Mouse (Mus musculus) E14TG2a.4 (cell line): ENCODE results near the gene Spc24.
"Not testable (repeated sequence)": the region's sequence is repeated elsewhere in the genome, so short reads cannot be mapped to it uniquely, and the experiment has no call there.

Experiments
- H3K27me3 ChIP-seq: 2 replicates; pipeline ENCODE4 v1.6.1; 2014; ENCODE audit warnings: low read length, control low read depth; ENCODE audit not compliant: insufficient read depth
- H3K36me3 ChIP-seq: 2 replicates; pipeline ENCODE4 v1.6.1; 2014; ENCODE audit warnings: low read length, control low read depth; ENCODE audit not compliant: insufficient read depth
- H3K4me1 ChIP-seq: replicated peaks from 2 replicates; pipeline ENCODE4 v1.6.1; 2014; ENCODE audit warnings: low read depth, low read length, control low read depth
- H3K4me3 ChIP-seq: replicated peaks from 2 replicates; pipeline ENCODE4 v1.5.1; 2014; ENCODE audit warnings: mild to moderate bottlenecking, low read length
- H3K9me3 ChIP-seq: 2 replicates; pipeline ENCODE4 v1.6.1; 2014; ENCODE audit warnings: low read length, control low read depth
- CTCF ChIP-seq: conservative IDR thresholded peaks from 2 replicates; pipeline ENCODE4 v1.5.1; 2014; ENCODE audit warnings: low read length
- NANOG ChIP-seq: IDR thresholded peaks from 2 replicates; pipeline ENCODE4 v1.6.1; 2014; ENCODE audit warnings: borderline replicate concordance, low read length, mixed read lengths
- POU5F1 ChIP-seq: IDR thresholded peaks from 2 replicates; pipeline ENCODE4 v1.6.1; 2014; ENCODE audit warnings: low read length, borderline replicate concordance

Gene Spc24

DNA sequence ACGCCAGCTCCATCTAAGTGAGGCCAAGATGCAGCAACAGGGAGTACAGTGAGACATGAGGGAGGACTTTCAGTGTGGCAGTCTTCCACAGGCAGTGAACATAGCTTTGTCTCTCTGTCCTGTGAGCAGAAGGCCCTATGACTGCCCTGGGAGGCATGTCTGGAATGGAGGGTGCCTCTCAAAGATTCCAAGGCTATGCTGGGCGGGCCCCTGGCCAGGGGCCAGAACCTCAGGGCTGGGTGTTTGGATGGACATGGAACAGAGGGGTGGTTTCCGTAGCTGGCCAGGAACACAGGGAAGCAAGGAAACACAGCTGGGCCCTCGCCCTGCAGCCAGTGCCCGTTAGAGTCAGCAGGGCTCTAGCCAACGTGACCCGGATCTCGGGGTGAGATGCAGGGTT, 31.8 kb upstream of the Spc24 start:
- Histone ChIP-seq H3K27me3 (no peaks in the 10 kb centered on the region), H3K4me1 (peaks cover 96% of the 10 kb centered on the region), H3K9me3 (no peaks in the 10 kb centered on the region), H3K4me3 (0 out of 2 replicates have a peak overlapping the region, but pooled peaks have one; percentile 29), H3K36me3 (peaks cover 95% of the 10 kb centered on the region)
- TF ChIP-seq POU5F1 (no peak), CTCF (no peak), NANOG (no peak)

DNA sequence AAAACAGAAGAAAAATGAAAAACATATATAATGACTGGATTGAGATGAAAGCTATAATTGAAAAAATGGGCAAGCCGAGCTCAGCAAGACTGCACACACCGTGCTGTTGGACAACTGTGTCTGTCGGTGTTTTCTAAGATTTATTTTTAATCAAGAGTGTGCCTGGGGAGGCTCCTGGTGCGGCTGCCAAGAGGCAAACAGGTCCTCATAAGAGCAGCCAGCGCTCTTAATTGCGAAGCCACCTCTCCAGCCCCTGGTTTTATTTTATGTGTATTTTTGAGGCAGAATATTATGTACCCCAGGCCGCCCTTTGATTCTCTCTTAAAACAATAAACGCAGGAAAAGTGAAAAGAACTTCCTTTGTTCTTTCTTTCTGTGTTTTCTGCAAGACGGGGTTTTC, 28.1 kb upstream of the Spc24 start:
- peaks cover 96% of the 10 kb centered on the region for H3K4me1 ChIP-seq
- peak overlapping the region; percentile 50 for H3K4me3 ChIP-seq
- TF ChIP-seq NANOG (no peak), POU5F1 (no peak), CTCF (no peak)
- peaks cover 94% of the 10 kb centered on the region for H3K36me3 ChIP-seq
- no peaks in the 10 kb centered on the region for H3K27me3 ChIP-seq
- no peaks in the 10 kb centered on the region for H3K9me3 ChIP-seq

DNA sequence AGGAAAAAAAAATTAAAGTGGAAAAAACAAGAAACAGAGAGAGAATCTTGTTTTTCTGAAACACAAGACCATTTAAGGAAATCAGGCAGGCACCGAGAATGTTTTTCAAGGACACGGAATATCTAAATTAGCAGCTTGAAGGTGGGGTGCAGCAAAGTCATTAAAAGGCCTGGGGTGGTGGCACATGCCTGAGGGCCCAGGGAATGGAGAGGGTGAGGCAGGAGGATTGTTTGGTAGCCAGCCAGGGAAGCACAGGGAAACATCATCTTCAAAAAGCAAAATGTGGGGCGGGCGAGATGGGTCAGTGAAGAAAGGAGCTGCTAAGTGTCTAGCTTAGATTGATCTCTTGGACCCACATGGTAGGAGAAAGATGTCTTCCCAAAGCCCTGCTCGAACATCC, 27.6 kb upstream of the Spc24 start:
- no peak for TF ChIP-seq POU5F1
- TF ChIP-seq NANOG, result no peak
- TF ChIP-seq CTCF, result no peak
- H3K4me3 ChIP-seq, result peak overlapping the region; percentile 50
- H3K4me1 ChIP-seq, result peaks cover 93% of the 10 kb centered on the region
- H3K36me3 ChIP-seq, result peaks cover 93% of the 10 kb centered on the region
- H3K9me3 ChIP-seq, result no peaks in the 10 kb centered on the region
- no peaks in the 10 kb centered on the region for H3K27me3 ChIP-seq

DNA sequence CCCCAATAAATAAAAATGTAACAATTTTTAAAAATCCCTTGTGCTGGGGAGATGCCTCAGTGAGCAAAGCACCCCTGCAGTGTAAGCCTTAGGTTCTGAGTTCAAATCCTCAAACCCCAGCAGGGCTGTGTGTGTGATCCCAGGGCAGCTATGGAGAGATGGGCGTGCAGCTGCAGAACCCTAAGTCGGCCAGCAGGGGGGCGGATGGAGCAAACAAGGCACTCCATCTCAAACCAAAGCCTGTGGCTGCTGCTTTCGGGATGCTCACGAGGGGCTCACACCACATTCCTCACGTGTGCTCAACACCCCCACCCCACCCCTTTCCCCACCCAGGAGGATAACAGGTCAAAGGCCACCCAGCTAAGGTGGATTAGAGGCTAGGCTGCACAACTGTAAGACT, 26.8 kb upstream of the Spc24 start:
- Histone ChIP-seq H3K36me3 (peaks cover 92% of the 10 kb centered on the region), H3K4me3 (peak overlapping the region; percentile 50), H3K4me1 (peaks cover 93% of the 10 kb centered on the region), H3K27me3 (no peaks in the 10 kb centered on the region), H3K9me3 (no peaks in the 10 kb centered on the region)
- TF ChIP-seq POU5F1 (no peak), CTCF (peak; percentile 79), NANOG (no peak)

DNA sequence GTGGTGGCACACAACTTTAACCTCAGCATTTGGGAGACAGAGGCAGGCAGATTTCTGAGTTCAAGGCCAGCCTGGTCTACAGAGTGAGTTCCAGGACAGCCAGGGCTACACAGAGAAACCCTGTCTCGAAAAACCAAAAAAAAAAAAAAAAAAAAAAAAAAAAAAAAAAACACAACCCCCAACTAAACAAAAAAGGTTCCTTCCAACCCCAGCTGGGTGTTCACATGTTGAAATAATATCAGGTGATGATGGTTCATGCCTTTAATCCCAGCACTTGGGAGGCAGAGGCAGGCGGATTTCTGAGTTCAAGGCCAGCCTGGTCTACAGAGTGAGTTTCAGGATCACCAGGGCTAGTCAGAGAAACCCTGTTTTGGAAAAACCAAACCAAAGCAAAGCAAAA, 26.2 kb upstream of the Spc24 start:
- H3K9me3 ChIP-seq, H3K4me3 ChIP-seq, H3K27me3 ChIP-seq: not testable (repeated sequence)
- Histone ChIP-seq H3K36me3 (peaks cover 92% of the 10 kb centered on the region), H3K4me1 (peaks cover 93% of the 10 kb centered on the region)

DNA sequence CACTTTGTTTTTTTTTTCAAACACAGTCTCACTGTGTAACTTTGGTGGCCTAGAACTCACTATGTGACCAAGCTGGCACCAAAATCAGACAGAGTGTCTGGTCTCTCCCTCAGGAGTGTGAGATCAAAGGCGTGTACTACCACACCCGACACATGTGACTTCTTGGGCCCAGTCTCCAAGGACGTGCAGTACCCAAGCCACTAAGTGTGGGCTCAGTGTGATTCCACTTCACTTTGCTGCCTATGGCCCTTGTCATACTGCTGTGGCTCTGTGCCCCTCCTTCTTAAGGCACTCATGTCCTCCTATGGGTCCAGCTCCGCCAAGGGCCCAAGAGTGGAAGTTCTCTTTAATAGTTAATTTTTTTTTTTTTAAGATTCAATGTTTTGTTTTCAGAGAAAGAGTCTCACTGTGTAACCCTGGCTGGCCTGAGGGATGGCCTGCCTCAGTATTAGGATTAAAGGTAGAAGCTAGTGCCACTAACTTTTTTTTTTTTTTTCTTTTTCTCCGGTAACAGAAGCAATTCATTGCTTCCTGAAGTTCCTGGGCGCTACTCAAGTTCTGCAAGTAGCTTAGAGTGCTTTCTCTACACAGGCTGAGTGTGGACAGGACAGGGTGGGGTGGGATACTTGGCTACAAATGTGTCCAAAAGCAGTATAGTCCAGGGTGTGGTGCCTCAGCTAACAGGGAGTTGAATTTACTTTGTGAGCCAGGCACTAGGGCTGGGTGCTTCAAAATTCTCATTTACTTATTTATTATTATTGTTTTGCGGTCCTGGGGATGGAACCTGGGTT, 24.6 kb upstream of the Spc24 start:
- TF ChIP-seq CTCF (no peak), POU5F1 (no peak), NANOG (no peak)
- Histone ChIP-seq H3K36me3 (peaks cover 92% of the 10 kb centered on the region), H3K9me3 (no peaks in the 10 kb centered on the region), H3K4me3 (peak overlapping the region; percentile 39; the same call in 1 of the 2 replicates), H3K27me3 (no peaks in the 10 kb centered on the region), H3K4me1 (peaks cover 90% of the 10 kb centered on the region)

DNA sequence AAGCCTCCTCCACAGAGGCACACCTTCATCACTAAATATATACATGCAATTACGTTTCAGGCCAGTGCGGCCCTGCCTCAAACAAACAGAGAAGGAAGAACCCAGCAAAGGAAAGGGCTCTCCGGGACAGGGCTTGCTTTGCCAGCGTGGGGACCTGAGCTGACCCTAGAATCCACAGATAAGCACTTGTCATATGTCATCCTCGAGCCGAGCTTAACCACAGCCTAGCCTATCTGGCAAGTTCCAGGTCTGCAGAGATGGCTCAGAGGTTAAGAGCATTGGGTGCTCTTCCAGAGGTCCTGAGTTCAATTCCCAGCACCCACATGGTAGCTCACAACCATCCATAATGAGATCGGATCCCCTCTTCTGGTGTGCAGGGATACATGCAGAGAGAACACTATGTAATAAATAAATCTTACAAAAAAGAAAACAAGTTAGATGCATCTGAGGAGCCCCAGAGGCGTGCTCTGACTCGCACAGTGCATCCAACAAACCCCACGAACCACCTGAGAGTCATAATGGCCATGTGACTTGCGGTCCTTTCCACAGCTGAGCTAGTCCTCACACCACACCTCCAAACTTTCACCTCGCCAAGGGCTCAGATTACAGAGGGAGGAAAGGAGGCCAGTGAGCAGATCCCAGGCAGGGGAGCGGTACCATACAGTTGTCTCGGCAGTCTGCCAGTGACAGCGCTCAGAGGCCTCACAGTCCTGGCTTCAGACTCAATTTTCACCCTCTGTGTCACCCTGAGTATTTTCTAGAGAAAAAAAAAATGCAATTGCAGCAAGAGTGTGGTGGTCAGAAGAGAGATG, 21.8 kb upstream of the Spc24 start:
- Histone ChIP-seq H3K4me1 (peaks cover 73% of the 10 kb centered on the region), H3K4me3 (no peak overlapping the region), H3K9me3 (no peaks in the 10 kb centered on the region), H3K27me3 (no peaks in the 10 kb centered on the region), H3K36me3 (peaks cover 93% of the 10 kb centered on the region)
- TF ChIP-seq CTCF (no peak), NANOG (no peak), POU5F1 (no peak)

DNA sequence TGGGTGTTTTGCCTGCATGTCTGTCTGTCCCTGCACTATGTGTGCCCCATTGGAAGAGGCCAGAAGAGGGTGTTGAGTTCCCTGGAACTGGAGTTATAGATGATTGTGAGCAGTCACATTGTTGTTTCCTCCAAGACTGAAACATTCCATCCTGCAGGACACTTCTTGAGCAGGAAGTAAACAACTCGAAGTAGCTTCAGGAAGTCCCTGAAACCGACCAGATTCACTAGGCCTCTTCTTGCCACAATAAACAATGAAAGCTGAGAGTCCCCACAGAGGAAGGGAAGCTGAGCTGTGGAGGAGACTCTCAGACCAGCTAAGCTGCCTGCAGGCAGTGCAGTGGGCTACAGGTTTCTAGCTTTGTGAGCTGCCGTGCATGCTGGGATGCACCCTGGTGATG, 17.6 kb upstream of the Spc24 start:
- no peaks in the 10 kb centered on the region for H3K9me3 ChIP-seq
- peaks cover 74% of the 10 kb centered on the region for H3K4me1 ChIP-seq
- H3K36me3 ChIP-seq, result peaks cover 92% of the 10 kb centered on the region
- H3K4me3 ChIP-seq, result no peak overlapping the region
- no peaks in the 10 kb centered on the region for H3K27me3 ChIP-seq
- TF ChIP-seq CTCF (no peak), NANOG (no peak), POU5F1 (no peak)
